Mouse (Mus musculus) liver, embryonic 15.5 days (tissue): ENCODE measurements around the gene Atm. TPM values are rescaled to one million over a fixed set of nuclear protein-coding genes. Genes with fewer than 3 reads are reported as not detected.

Source experiments
- ATAC-seq: fragments of 200-750 bp; cut with Nextera tagmentation; 2 replicates; pipeline ENCODE4 v1.8.0; 2017; ENCODE audit warnings: moderate number of reproducible peaks, mild to moderate bottlenecking, moderate library complexity; ENCODE audit not compliant: insufficient read depth
- H3K27ac ChIP-seq: fragments of 300-500 bp; sonication (generic); replicated peaks from 2 replicates; pipeline ENCODE4 v1.5.1; 2015; ENCODE audit warnings: mild to moderate bottlenecking, inconsistent platforms
- H3K27me3 ChIP-seq: fragments of 300-500 bp; sonication (generic); 2 replicates; pipeline ENCODE4 v1.6.1; 2015; ENCODE audit warnings: mild to moderate bottlenecking, inconsistent platforms
- H3K36me3 ChIP-seq: fragments of 300-500 bp; sonication (generic); replicated peaks from 2 replicates; pipeline ENCODE4 v1.6.1; 2015; ENCODE audit warnings: moderate library complexity, mild to moderate bottlenecking, inconsistent platforms
- H3K4me1 ChIP-seq: fragments of 300-500 bp; sonication (generic); replicated peaks from 2 replicates; pipeline ENCODE4 v1.6.1; 2015; ENCODE audit warnings: inconsistent platforms
- H3K4me2 ChIP-seq: fragments of 300-500 bp; sonication (generic); 2 replicates; pipeline ENCODE4 v1.6.1; 2015; ENCODE audit warnings: moderate library complexity, mild to moderate bottlenecking, inconsistent platforms
- H3K4me3 ChIP-seq: fragments of 300-500 bp; sonication (generic); replicated peaks from 2 replicates; pipeline ENCODE4 v1.5.1; 2015; ENCODE audit warnings: mild to moderate bottlenecking, inconsistent platforms
- H3K9ac ChIP-seq: fragments of 300-500 bp; sonication (generic); 2 replicates; pipeline ENCODE4 v1.6.1; 2015; ENCODE audit warnings: moderate library complexity, mild to moderate bottlenecking, inconsistent platforms
- H3K9me3 ChIP-seq: fragments of 300-500 bp; sonication (generic); replicated peaks from 2 replicates; pipeline ENCODE4 v1.6.1; 2016; ENCODE audit warnings: inconsistent platforms
- WGBS: fragments of 180-500 bp; shearing (Covaris S2); methylation state at CpG from one replicate; pipeline ENCODE4 v1.1.7; 2015; ENCODE audit warnings: mixed read lengths; ENCODE audit not compliant: insufficient replicate concordance; 5-methylcytosine and 5-hydroxymethylcytosine counted together
- polyA plus RNA-seq: library from polyadenylated mRNA; unstranded; fragments of >200 nt; fragmentation: Nextera tagmentation; extraction: Ambion mirVana; gene quantifications from 2 replicates; pipeline ENCODE4 v1.2.1, GENCODE M21; 2015

Atm gene
- polyA plus RNA-seq = 2.5 and 3.1 TPM in 2 replicates

DNA sequence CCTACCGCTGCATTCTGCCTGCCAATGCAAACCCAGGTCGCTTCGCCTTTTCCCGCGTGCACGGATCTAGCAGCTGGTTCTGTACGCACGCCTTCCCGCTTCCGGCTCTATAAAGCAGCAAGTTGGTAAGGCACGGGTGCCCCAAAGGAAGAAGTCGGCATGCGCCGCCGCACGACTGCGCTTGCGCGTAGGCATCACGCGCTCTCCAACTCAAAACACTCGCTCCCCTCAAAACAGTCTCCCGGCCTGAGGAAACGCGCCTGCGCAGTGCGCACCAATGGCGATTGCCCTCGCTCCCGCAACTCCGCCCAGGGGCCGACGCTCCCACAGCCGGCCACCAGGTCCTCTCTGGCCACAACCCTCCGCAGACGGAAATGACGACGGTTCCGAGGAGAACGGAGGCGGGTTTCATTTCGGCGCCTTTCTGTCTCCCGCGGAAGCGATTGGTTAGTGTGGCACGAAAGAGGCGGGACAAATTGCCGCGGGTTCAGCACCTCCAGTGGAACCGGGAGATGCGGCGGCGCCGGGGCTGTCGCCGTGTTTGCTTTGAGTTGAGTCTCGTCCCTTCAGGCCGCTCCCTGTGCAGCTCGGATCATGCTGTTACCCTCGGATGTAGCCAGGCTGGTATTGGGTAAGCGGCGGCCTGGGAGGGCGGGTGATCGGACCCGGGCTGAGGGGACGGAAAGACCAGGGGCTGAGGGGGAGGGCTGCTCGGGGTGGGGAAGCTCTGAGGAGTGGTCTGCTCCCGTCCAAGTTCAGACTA is at the start of gene Atm, which contains the start of gene Npat:
TSS of gene Atm (minus strand) at position 183 of the 763 bp plus-strand sequence.
TSS of gene Npat (plus strand) at position 490 of the 763 bp plus-strand sequence.
- peak within 1 kb of the TSS; percentile 91 for H3K27ac ChIP-seq
- H3K4me3 ChIP-seq = peak within 1 kb of the TSS; percentile 94
- ATAC-seq = peak; percentile 99
- H3K4me1 ChIP-seq = peaks cover 32% of the 10 kb centered on the region
- peak within 1 kb of the TSS; percentile 93 for H3K9ac ChIP-seq
- H3K36me3 ChIP-seq = 0 out of 2 replicates have a peak, but pooled peaks cover 12% of the 10 kb centered on the region
- WGBS = under 1% methylated on average over 69 of the region's 69 CpGs
- H3K4me2 ChIP-seq = peak within 1 kb of the TSS; percentile 99
- H3K9me3 ChIP-seq = no peaks in the 10 kb centered on the region
- H3K27me3 ChIP-seq = no peaks in the 10 kb centered on the region

DNA sequence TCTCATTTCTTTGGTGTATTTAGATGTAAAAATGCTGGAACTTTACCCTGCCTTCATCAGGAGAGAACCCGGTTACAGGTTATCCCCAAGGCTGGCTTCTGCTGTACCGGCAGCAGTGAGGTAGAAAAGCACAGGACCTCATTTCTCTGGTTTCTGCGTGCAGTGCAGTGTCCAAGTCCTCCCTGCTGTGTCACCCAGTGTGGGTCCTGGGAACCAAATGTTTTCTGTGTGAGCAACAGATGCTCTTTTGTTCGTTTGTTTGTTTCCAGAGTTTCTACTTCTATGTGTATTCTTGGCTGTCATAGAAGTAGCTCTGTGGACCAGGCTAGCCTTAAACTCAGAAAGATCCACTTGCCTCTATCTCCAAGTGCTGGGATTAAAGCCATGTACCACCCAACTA is 45.3 kb upstream of the Atm start:
- no peak for ATAC-seq
- H3K36me3 ChIP-seq = peaks cover 79% of the 10 kb centered on the region

DNA sequence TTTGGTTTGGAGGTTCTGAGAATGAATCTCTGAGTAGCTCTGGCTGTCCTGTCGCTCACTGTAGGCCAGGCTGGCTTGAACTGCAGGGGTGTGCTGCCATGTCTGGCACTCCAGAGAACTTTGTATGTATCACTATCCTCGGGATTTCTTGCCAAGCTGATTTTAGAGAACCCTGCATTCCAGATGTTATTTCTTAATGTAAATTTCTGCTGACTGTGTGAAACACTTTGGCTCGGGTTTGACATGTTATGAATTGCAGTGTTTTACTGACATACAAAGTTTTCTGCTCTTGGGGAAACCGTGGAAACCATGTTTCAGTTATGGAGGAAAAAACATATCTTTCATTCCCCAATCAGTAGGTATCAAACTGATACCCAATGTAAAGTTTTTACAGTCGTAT is 39.2 kb upstream of the Atm start:
- peaks cover 70% of the 10 kb centered on the region for H3K36me3 ChIP-seq
- 77% methylated on average over 5 of the region's 5 CpGs for WGBS

More for the DNA sequence above, 45.3 kb upstream of the Atm start:
- 85% methylated on average over 4 of the region's 4 CpGs for whole genome bisulfite sequencing
- Histone ChIP-seq H3K4me3 (no peak overlapping the region), H3K27ac (no peak overlapping the region), H3K4me2 (no peak overlapping the region), H3K27me3 (no peaks in the 10 kb centered on the region), H3K4me1 (no peaks in the 10 kb centered on the region), H3K9me3 (no peaks in the 10 kb centered on the region), H3K9ac (no peak overlapping the region)

DNA sequence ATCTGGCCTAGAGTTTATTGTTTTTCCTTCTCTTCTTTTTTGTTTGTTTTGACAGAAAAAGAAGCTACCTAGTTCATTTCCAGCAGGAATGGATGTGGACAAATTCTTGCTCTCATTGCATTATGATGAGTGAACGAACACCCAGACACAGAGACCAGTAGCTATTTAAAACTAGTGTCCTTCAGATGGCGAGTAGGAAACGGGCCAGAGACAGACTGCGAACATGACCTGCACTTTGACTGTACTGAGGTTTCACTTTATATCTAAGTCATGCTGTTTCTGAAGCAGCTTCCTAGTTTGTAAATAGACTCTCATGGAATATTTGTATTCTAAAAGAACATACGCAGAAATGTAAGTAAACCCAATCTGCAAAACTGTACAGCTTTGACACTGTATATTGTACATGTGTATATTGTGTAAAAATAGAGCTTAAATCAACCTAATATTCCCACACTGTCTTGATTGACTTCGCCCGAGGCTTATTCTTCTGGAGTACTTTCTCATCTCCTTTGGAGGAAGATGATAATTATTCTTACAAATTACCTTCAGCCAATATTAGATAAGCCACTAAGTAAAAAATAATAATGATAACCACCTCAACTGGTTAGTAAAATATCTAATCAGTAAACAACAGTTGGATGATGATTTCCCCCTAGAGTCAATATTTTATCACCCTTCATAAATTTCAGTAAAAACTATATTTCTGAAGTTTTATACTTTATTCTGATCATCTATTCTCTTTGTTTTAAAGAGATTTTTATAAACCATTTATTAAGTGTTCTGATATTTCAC is 36.2 kb upstream of the Atm start:
- 68% methylated on average over 7 of the region's 7 CpGs for WGBS

More for the DNA sequence above, 39.2 kb upstream of the Atm start:
- Histone ChIP-seq H3K27me3 (no peaks in the 10 kb centered on the region), H3K4me3 (no peak overlapping the region), H3K4me1 (peaks cover 3% of the 10 kb centered on the region; the same call in 1 of the 2 replicates), H3K9me3 (no peaks in the 10 kb centered on the region), H3K27ac (no peak overlapping the region), H3K4me2 (no peak overlapping the region), H3K9ac (no peak overlapping the region)
- ATAC-seq = no peak

DNA sequence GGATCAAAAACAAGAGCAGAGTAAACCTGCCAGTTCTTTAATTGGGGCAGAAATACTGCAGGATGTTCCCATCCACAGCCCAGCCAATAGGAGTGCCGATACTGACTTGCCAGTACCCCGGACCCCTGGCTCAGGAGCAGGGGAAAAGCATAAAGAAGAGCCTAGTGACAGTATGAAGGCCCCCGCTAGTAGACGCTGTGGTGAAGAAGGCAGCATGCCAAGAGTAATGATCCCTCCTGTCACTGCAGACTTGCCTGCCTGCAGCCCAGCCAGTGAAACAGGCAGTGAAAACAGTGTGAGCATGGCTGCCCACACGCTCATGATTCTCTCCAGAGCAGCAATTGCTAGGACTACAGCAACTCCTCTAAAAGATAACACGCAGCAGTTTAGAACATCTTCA is 34.1 kb upstream of the Atm start:
- no peak overlapping the region for H3K4me3 ChIP-seq
- 87% methylated on average over 6 of the region's 6 CpGs for WGBS
- peaks cover 3% of the 10 kb centered on the region; the same call in 1 of the 2 replicates for H3K4me1 ChIP-seq
- peaks cover 71% of the 10 kb centered on the region for H3K36me3 ChIP-seq
- no peak overlapping the region for H3K27ac ChIP-seq
- no peaks in the 10 kb centered on the region for H3K9me3 ChIP-seq
- no peak for ATAC-seq
- no peak overlapping the region for H3K9ac ChIP-seq
- H3K27me3 ChIP-seq = no peaks in the 10 kb centered on the region
- H3K4me2 ChIP-seq = no peak overlapping the region

More for the DNA sequence above, 36.2 kb upstream of the Atm start:
- Histone ChIP-seq H3K9ac (no peak overlapping the region), H3K27me3 (no peaks in the 10 kb centered on the region), H3K4me1 (peaks cover 3% of the 10 kb centered on the region; the same call in 1 of the 2 replicates), H3K4me3 (no peak overlapping the region), H3K27ac (no peak overlapping the region), H3K9me3 (no peaks in the 10 kb centered on the region), H3K4me2 (no peak overlapping the region), H3K36me3 (peaks cover 69% of the 10 kb centered on the region)
- ATAC-seq = no peak

DNA sequence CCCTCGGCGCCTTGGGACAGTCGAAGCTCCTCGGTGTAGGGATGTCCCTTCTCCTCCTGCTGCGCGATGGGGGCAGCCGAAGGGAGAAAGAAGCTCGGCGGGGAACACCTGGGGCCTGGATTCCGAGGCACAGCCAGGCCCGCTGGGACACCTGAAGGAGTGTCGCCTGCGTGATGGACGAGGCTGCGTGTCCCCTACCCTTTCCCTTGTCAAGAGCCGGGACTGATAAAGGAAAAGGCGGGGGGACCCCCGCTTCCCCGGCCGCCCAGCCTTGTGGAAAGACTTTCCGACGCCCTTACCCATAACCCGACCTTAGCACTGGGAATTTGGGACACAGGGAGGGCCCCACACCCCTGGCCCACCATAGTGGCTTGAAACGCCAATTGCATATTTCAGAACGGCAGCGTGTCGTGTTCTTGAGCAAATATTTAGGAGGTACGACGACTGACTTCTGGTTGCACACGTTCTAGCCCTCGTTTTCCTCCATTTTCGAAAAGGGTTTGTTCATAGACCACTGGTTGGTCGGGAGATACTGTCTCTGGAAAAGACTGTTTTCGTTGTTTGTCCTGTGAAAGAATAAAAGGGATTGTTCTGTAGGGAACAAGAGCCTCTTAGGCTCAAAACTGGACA is 911 bp upstream of the Atm start:
- WGBS = under 1% methylated on average over 33 of the region's 34 CpGs
- ATAC-seq = no peak; the same call in 1 of the 2 replicates
- H3K9ac ChIP-seq = peak overlapping the region; percentile 93

DNA sequence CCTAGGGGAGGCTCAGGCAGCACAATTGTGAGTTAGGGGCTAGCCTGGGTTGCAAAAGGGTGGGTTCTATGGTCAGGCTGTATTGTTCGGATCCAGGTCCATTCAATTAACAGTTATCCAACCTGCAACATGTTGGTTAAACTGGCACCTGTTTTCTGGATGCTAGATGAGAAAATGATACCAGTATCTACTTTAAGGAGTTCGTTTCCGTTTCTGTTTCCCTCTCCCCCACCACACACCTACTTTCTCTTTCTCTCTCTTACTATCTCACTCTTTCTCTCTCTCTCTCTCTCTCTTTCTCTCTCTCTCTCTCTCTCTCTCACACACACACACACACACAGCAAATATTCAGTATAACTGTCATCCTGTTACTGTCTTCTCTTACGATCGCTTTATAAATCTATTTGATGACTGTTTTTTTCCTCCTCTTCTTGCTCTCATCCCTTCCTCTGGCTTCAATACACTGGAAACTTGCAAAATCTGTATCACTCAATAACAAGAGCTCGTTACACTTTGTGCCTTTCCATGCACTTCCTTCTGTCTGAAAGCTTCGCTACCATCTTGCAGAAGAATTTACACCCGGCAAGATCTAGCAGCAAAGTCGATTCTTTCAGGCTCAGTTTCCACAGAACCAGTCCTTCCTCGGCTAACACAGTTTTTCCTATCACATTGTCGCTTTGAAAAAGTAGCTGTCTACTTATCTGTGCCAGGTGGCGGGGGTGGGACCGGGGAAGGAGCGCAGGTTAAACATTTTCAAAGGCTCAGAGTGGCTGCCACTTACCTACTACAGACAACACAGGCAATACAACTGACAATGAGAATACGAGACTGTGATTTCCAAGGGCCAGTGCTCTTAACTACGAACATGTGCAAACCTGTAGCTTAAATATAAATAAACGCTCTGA is 872 bp downstream of the Atm start:
- 0 out of 2 replicates have a peak, but pooled peaks cover 19% of the 10 kb centered on the region for H3K36me3 ChIP-seq
- ATAC-seq = no peak
- peak overlapping the region; percentile 99 for H3K4me2 ChIP-seq
- 7% methylated on average over 17 of the region's 17 CpGs for WGBS
- no peaks in the 10 kb centered on the region for H3K9me3 ChIP-seq
- H3K9ac ChIP-seq = peak overlapping the region; percentile 69
- peak overlapping the region; percentile 91 for H3K27ac ChIP-seq
- H3K27me3 ChIP-seq = no peaks in the 10 kb centered on the region
- H3K4me3 ChIP-seq = peak overlapping the region; percentile 94
- H3K4me1 ChIP-seq = peaks cover 32% of the 10 kb centered on the region

More for the DNA sequence above, 911 bp upstream of the Atm start:
- H3K27ac ChIP-seq = peak overlapping the region; percentile 88
- H3K4me2 ChIP-seq = peak overlapping the region; percentile 99
- H3K36me3 ChIP-seq = 0 out of 2 replicates have a peak, but pooled peaks cover 9% of the 10 kb centered on the region
- no peaks in the 10 kb centered on the region for H3K9me3 ChIP-seq
- H3K27me3 ChIP-seq = no peaks in the 10 kb centered on the region
- peak overlapping the region; percentile 94 for H3K4me3 ChIP-seq
- H3K4me1 ChIP-seq = peaks cover 32% of the 10 kb centered on the region

DNA sequence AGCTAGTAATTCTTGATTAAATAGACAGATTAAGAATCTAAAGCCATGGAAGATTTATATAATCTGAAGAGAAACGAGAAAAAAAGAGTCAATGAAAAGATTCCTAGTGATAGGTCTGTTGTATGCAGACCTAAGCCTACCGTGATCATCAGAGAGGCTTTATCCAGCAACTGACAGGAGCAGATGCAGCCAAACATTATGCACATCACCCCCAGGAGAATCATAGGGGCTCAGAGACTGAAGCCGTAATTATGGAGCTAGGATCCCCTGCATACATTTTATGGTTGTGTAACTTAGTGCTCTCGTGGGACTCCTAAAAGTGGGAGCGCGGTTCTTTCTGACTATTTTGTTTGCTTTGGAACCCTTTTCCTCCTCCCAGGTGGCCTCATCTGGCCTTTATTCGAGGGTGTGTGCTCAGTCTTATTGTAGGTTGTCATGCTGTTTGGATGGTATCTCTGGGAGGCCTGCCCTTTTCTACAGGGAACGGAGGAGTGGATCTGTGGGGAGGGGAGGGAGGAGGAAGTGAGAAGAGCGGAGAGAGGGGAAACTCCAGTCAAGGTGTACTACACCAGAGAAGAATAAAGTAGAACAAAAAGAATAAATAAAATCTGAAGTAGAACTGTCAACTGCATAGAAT is 19.0 kb downstream of the Atm start:
- Histone ChIP-seq H3K27me3 (no peaks in the 10 kb centered on the region), H3K4me1 (no peaks in the 10 kb centered on the region), H3K36me3 (peaks cover 9% of the 10 kb centered on the region; the same call in 1 of the 2 replicates), H3K9me3 (no peaks in the 10 kb centered on the region), H3K4me2 (no peak overlapping the region), H3K4me3 (no peak overlapping the region), H3K27ac (no peak overlapping the region), H3K9ac (no peak overlapping the region)
- no peak for ATAC-seq
- 75% methylated on average over 9 of the region's 9 CpGs for WGBS

DNA sequence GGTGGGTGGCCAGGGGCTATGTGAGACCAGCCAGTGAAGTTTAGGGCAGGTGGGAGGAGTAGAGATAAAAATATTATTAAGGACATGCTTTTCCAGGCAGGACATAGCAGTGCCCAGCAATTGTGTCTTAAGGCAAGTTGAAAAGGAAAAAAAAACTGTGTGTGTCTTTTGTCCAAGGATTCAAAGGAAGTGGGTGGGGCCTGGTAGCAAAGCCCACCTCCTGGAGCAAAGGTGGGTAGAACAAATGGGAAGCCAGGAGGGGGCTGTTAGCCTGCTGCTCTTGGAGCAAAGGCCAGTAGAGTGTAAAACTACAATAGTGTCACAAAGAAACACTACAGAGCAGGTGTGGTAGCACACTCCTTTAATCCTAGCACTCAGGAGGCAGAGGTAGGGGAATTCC is 22.4 kb downstream of the Atm start:
- H3K27ac ChIP-seq = no peak overlapping the region
- H3K9me3 ChIP-seq = no peaks in the 10 kb centered on the region
- H3K4me3 ChIP-seq = no peak overlapping the region
- H3K27me3 ChIP-seq = no peaks in the 10 kb centered on the region
- no peaks in the 10 kb centered on the region for H3K4me1 ChIP-seq
- peaks cover 10% of the 10 kb centered on the region; the same call in 1 of the 2 replicates for H3K36me3 ChIP-seq
- no peak for ATAC-seq
- no peak overlapping the region for H3K4me2 ChIP-seq
- no peak overlapping the region for H3K9ac ChIP-seq

DNA sequence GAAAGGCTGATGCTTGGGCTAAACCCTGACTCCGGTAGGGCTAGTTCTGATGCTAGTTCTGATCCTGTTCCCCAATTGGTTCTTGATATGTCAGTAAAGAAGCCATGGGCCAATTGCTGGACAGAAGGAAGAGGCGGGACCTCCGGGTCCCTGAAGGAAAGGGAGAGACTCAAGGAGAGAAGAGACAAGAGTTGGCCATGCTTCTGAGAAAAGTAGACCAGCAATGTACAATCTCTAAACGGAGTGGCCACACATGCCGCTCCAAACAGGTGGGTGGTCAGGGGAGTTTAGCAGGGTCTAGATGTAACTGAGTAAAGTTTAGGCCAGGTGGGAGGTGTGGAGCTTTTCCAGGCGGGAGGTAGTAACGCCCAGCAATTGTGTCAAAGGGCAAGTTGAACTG is 28.5 kb downstream of the Atm start:
- Histone ChIP-seq H3K4me1 (no peaks in the 10 kb centered on the region), H3K27me3 (no peaks in the 10 kb centered on the region), H3K4me2 (no peak overlapping the region), H3K36me3 (peaks cover 9% of the 10 kb centered on the region; the same call in 1 of the 2 replicates), H3K4me3 (no peak overlapping the region), H3K9me3 (no peaks in the 10 kb centered on the region), H3K9ac (no peak overlapping the region), H3K27ac (no peak overlapping the region)
- WGBS = 76% methylated on average over 7 of the region's 7 CpGs
- no peak for ATAC-seq
